Mouse (Mus musculus): Measurements from ENCODE around the gene Itga9.

DNA sequence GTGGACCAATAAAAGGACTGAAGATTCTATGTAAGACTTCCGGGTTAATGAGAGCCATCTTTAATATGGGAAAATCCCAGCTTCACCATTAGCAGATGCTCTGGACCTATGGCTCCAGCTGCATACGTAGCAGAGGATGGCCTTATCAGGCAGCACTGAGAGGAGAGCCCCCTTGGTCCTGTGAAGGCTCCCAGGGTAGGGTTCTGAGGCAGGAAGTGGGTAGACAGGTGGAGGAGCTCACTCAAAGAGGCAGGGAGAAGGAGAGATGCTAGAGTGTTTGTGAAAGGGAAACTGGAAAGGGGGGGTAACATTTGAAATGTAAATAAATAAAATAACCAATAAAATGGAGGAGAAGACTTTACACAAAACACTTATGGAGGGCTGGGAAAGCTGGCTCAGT is 145.9 kb downstream of the Itga9 start:
- no peak for TF ChIP-seq CTCF (conservative IDR thresholded peaks at IDR 0.05; ENCODE audit: insufficient read depth, insufficient read length, low read depth, low read length)
- TF ChIP-seq POLR2A (IDR thresholded peaks at IDR 0.05; ENCODE audit: low read depth, low read length): no peak
